Mouse (Mus musculus): ENCODE results near the gene Tead1.

DNA sequence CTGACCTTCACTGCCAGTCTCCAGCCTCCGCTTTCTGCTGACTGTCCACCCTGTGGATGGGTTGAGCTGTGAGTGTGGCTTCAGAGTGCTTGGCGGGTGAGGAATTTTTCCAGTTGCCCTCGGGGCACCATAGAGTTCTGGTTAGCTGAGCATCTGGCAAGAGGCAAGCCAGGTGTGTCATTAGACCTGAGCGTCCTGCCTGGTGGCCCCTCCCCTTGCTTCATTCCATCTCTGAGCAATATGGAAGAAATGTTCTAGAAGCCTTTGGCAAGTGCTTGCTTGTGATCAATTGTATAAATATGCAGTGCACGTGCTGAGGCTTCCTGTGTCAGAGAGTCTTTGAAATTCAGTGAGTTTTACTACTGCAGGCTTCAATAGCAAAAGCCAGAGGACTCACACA, 21.0 kb downstream of the Tead1 start:
- TF ChIP-seq CTCF (IDR thresholded peaks at IDR 0.05; ENCODE audit: borderline replicate concordance, control insufficient read depth, extremely low read depth, insufficient read depth, low read length, poor library complexity) (no peak), POLR2A (IDR thresholded peaks at IDR 0.05; ENCODE audit: control insufficient read depth, extremely low read depth, insufficient read depth, low read length, poor library complexity) (no peak)
